Mouse (Mus musculus): ENCODE measurements around the gene Ormdl2.

GRCm38 (mm10) chr10:128803771-128804270, 17.6 kb downstream of the Ormdl2 start, which contains the start of gene Dnajc14:
- TF ChIP-seq USF1 (IDR thresholded peaks at IDR 0.05; ENCODE audit: low read depth) (no peak), CEBPB (IDR thresholded peaks at IDR 0.05; ENCODE audit: low read depth) (no peak), CTCF (IDR thresholded peaks at IDR 0.05; ENCODE audit: control insufficient read depth, insufficient read depth, insufficient read length) (no peak), MYOG (IDR thresholded peaks at IDR 0.05; ENCODE audit: control insufficient read depth, extremely low read depth, insufficient read length) (no peak), FOSL1 (IDR thresholded peaks at IDR 0.05; ENCODE audit: insufficient read depth, low read length, poor library complexity, severe bottlenecking) (no peak), MAX (IDR thresholded peaks at IDR 0.05) (peak; percentile 38)
